Mouse (Mus musculus) small intestine, adult 2 months (tissue): Measurements from ENCODE around the gene Cbfa2t3. TPM values are rescaled to one million over a fixed set of nuclear protein-coding genes. Genes with fewer than 3 reads are reported as not detected.

Source experiments
- H3K27ac ChIP-seq: fragments of 200-500 bp; 2 replicates; pipeline ENCODE4 v1.5.1; 2012; ENCODE audit warnings: low read depth, low read length, control low read depth, inconsistent platforms; ENCODE audit not compliant: insufficient read depth
- H3K27me3 ChIP-seq: fragments of 200-500 bp; 2 replicates; pipeline ENCODE4 v1.6.1; 2012; ENCODE audit warnings: mild to moderate bottlenecking, moderate library complexity, low read length, inconsistent platforms; ENCODE audit not compliant: control insufficient read depth, insufficient read depth
- H3K36me3 ChIP-seq: fragments of 200-500 bp; 2 replicates; pipeline ENCODE4 v1.6.1; 2012; ENCODE audit warnings: mild to moderate bottlenecking, low read length, control low read depth, inconsistent platforms; ENCODE audit not compliant: control insufficient read depth, insufficient read depth
- H3K4me1 ChIP-seq: fragments of 200-500 bp; 2 replicates; pipeline ENCODE4 v1.6.1; 2012; ENCODE audit warnings: low read length, inconsistent platforms, mixed read lengths; ENCODE audit not compliant: control insufficient read depth, insufficient read depth, insufficient read length
- H3K4me3 ChIP-seq: fragments of 200-500 bp; 2 replicates; pipeline ENCODE4 v1.5.1; 2012; ENCODE audit warnings: low read depth, mild to moderate bottlenecking, control low read depth, inconsistent platforms, low read length, moderate library complexity
- CTCF ChIP-seq: fragments of 200-500 bp; IDR thresholded peaks from 2 replicates; pipeline ENCODE4 v1.5.1; 2012; ENCODE audit warnings: low read depth, mild to moderate bottlenecking, control low read depth, inconsistent platforms, low read length, moderate library complexity, mixed read lengths; ENCODE audit not compliant: insufficient replicate concordance, insufficient read length; ENCODE audit errors: extremely low read depth
- POLR2A ChIP-seq: fragments of 200-500 bp; IDR thresholded peaks from 2 replicates; pipeline ENCODE4 v1.6.1; 2012; ENCODE audit warnings: low read depth, mild to moderate bottlenecking, control low read depth, inconsistent platforms, low read length, moderate library complexity
- WGBS: fragments of 180-500 bp; shearing (Covaris S2); methylation state at CpG from one replicate; pipeline ENCODE4 v1.1.7; 2018; 5-methylcytosine and 5-hydroxymethylcytosine counted together
- polyA plus RNA-seq: library from polyadenylated mRNA; depleted of rRNA; stranded (reverse); fragments of >200 nt; gene quantifications from 2 replicates; pipeline ENCODE4 v1.2.3, GENCODE M21; 2012

Gene Cbfa2t3
- polyA plus RNA-seq, 1 experiment = 14.8 TPM

GRCm38 (mm10) chr8:122726789-122727188, 27.9 kb upstream of the Cbfa2t3 start:
- WGBS = 27% methylated on average over 2 of the region's 2 CpGs
- Histone ChIP-seq H3K36me3 (no peaks in the 10 kb centered on the region), H3K4me1 (peaks cover 9% of the 10 kb centered on the region; the same call in 1 of the 2 replicates), H3K27me3 (no peaks in the 10 kb centered on the region), H3K27ac (no peak overlapping the region; the same call in 1 of the 2 replicates), H3K4me3 (no peak overlapping the region)
- TF ChIP-seq POLR2A (no peak), CTCF (no peak)

GRCm38 (mm10) chr8:122725187-122725586, 26.3 kb upstream of the Cbfa2t3 start:
- H3K4me3 ChIP-seq = no peak overlapping the region
- no peaks in the 10 kb centered on the region for H3K27me3 ChIP-seq
- no peaks in the 10 kb centered on the region for H3K36me3 ChIP-seq
- 92% methylated on average over 6 of the region's 6 CpGs for WGBS
- peaks cover 11% of the 10 kb centered on the region; the same call in 1 of the 2 replicates for H3K4me1 ChIP-seq
- TF ChIP-seq POLR2A (no peak), CTCF (no peak)
- no peak overlapping the region for H3K27ac ChIP-seq

GRCm38 (mm10) chr8:122720811-122721640, 22.1 kb upstream of the Cbfa2t3 start:
- no peaks in the 10 kb centered on the region for H3K27me3 ChIP-seq
- H3K27ac ChIP-seq = no peak overlapping the region
- WGBS = 63% methylated on average over 14 of the region's 14 CpGs
- no peaks in the 10 kb centered on the region for H3K36me3 ChIP-seq
- peaks cover 26% of the 10 kb centered on the region for H3K4me1 ChIP-seq
- no peak overlapping the region for H3K4me3 ChIP-seq
- TF ChIP-seq CTCF (no peak), POLR2A (no peak)

- 3% methylated on average over 25 of the region's 25 CpGs for WGBS
- H3K27me3 ChIP-seq = no peaks in the 10 kb centered on the region
- H3K4me3 ChIP-seq = no peak overlapping the region
- H3K27ac ChIP-seq = no peak overlapping the region
- H3K36me3 ChIP-seq = no peaks in the 10 kb centered on the region
- TF ChIP-seq POLR2A = no peak
- no peak for TF ChIP-seq CTCF
- H3K4me1 ChIP-seq = peaks cover 27% of the 10 kb centered on the region
Observed at GRCm38 (mm10) chr8:122720070-122720729, 21.3 kb upstream of the Cbfa2t3 start.

GRCm38 (mm10) chr8:122719500-122720065, 20.7 kb upstream of the Cbfa2t3 start:
- no peak for TF ChIP-seq POLR2A
- TF ChIP-seq CTCF = no peak
- no peak overlapping the region for H3K4me3 ChIP-seq
- peaks cover 27% of the 10 kb centered on the region for H3K4me1 ChIP-seq
- no peaks in the 10 kb centered on the region for H3K27me3 ChIP-seq
- H3K27ac ChIP-seq = no peak overlapping the region
- 26% methylated on average over 7 of the region's 7 CpGs for WGBS
- H3K36me3 ChIP-seq = no peaks in the 10 kb centered on the region

GRCm38 (mm10) chr8:122718711-122719499, 20.0 kb upstream of the Cbfa2t3 start:
- Histone ChIP-seq H3K36me3 (no peaks in the 10 kb centered on the region), H3K4me1 (peaks cover 27% of the 10 kb centered on the region), H3K4me3 (peak overlapping the region; percentile 11; the same call in 1 of the 2 replicates), H3K27me3 (no peaks in the 10 kb centered on the region), H3K27ac (no peak overlapping the region)
- WGBS = 41% methylated on average over 14 of the region's 14 CpGs
- TF ChIP-seq POLR2A (no peak), CTCF (no peak)
